ENCODE assay signal across 12 mouse cellular contexts in genomic region chr2:29647808-29648207, GRCm38 (mm10). TPM values are rescaled to one million over a fixed set of nuclear protein-coding genes. Genes with fewer than 3 reads are reported as not detected.
DNase-seq lines count a peak whose midpoint lies in the region; ATAC-seq and TF ChIP-seq lines count a peak whose summit lies in the region.
"Had no signal": no experiment of that assay in that cellular context is flagged by ENCODE, and none has a peak within 500 bp of the region (broad histone marks: within the 10 kb centered on the region; RNA-seq: fewer than 3 reads in every experiment).

No protein-coding gene starts in this region.

- no peak overlapping the region for H3K4me2 ChIP-seq in forebrain, embryonic 12.5 days
- no peak overlapping the region for H3K4me2 ChIP-seq in forebrain, embryonic 11.5 days (ENCODE audit: low read depth, low read length, severe bottlenecking)
- H3K4me2 ChIP-seq: liver, embryonic 11.5 days had no signal

- peaks cover 30% of the 10 kb centered on the region for H3K4me1 ChIP-seq in forebrain, embryonic 12.5 days
- peaks cover 9% of the 10 kb centered on the region; the same call in 1 of the 2 replicates for H3K4me1 ChIP-seq in forebrain, embryonic 11.5 days (replicated peaks; ENCODE audit: control insufficient read depth, insufficient read depth, low read length)

- 0 out of 2 replicates have a peak overlapping the region, but pooled peaks have one; percentile 19 for H3K27ac ChIP-seq in forebrain, embryonic 12.5 days
- no peak overlapping the region for H3K27ac ChIP-seq in forebrain, embryonic 11.5 days (ENCODE audit: low read depth, low read length)
- H3K27ac ChIP-seq in left cerebral cortex, adult 2 months: peak overlapping the region; percentile 64; the same call in 1 of the 2 replicates
- H3K27ac ChIP-seq: hindbrain, embryonic 10.5 days; kidney, postnatal 0 days had no signal

- ATAC-seq in forebrain, embryonic 12.5 days (ENCODE audit: low FRiP score): no peak
- no peak for ATAC-seq in forebrain, embryonic 11.5 days (replicated peaks; ENCODE audit: low FRiP score)
- ATAC-seq in erythroblast, adult 5-6 weeks (replicated peaks; ENCODE audit: low FRiP score, poor library complexity, severe bottlenecking): no peak

- DNase-seq in forebrain, embryonic 11.5 days (ENCODE audit: low spot score): no peak
- peak; percentile 47 for DNase-seq in lung, postnatal 10 days
- no peak for DNase-seq in lung, postnatal 14 days
- peak in 1 of 2 experiments; percentile 66 for DNase-seq in left cerebral cortex, adult 2 months (ENCODE audit: extremely low spot score in 1 of 2, low spot score in 2 of 2)
- peak; percentile 93 for DNase-seq in telencephalon, adult 2 months (ENCODE audit: low read depth, low spot score)
- no peak for DNase-seq in kidney, adult 11 months
- DNase-seq: gastrocnemius, postnatal 25 days had no signal

- no peaks in the 10 kb centered on the region for H3K27me3 ChIP-seq in forebrain, embryonic 12.5 days
- H3K27me3 ChIP-seq in forebrain, embryonic 11.5 days (ENCODE audit: control insufficient read depth, insufficient read depth, low read length): no peaks in the 10 kb centered on the region

- intact Hi-C loops in left cerebral cortex, adult 2 months (cut with DNase I): loop anchor here (2.0 to 5.0 kb wide), 2 partner anchors 27 to 64 kb away; no protein-coding TSS in a partner anchor

- 82% methylated on average over 7 of the region's 7 CpGs for WGBS in forebrain, embryonic 12.5 days
- 89% methylated on average over 7 of the region's 7 CpGs for whole genome bisulfite sequencing in forebrain, embryonic 11.5 days

- no peak overlapping the region for H3K4me3 ChIP-seq in forebrain, embryonic 12.5 days (replicated peaks)
- H3K4me3 ChIP-seq in forebrain, embryonic 11.5 days (ENCODE audit: low read depth, low read length): no peak overlapping the region
- H3K4me3 ChIP-seq in left cerebral cortex, adult 2 months: no peak overlapping the region
- H3K4me3 ChIP-seq: hindbrain, embryonic 10.5 days had no signal

- 0 out of 2 replicates have a peak, but pooled peaks cover 3% of the 10 kb centered on the region for H3K36me3 ChIP-seq in forebrain, embryonic 12.5 days (replicated peaks)
- no peaks in the 10 kb centered on the region for H3K36me3 ChIP-seq in forebrain, embryonic 11.5 days (ENCODE audit: control insufficient read depth, insufficient read depth, low read length)

- H3K9ac ChIP-seq in forebrain, embryonic 12.5 days: no peak overlapping the region
- H3K9ac ChIP-seq in forebrain, embryonic 11.5 days (ENCODE audit: low read length): no peak overlapping the region

- TF ChIP-seq CTCF in left cerebral cortex, adult 2 months (IDR thresholded peaks at IDR 0.05): no peak; the same call in 1 of the 2 replicates

- no peaks in the 10 kb centered on the region for H3K9me3 ChIP-seq in forebrain, embryonic 12.5 days
- H3K9me3 ChIP-seq in forebrain, embryonic 11.5 days (ENCODE audit: control insufficient read depth, low read length): no peaks in the 10 kb centered on the region
- H3K9me3 ChIP-seq: hindbrain, embryonic 10.5 days had no signal

RNA-seq across cellular contexts. Expression of gene Rapgef1, which starts 28.3 kb away (rescaled TPM):
- polyA plus RNA-seq in forebrain, embryonic 12.5 days (2016; fragmentation: Nextera tagmentation; extraction: Ambion mirVana): 22.3 and 24.0 TPM in 2 replicates
- 23.0 and 26.2 TPM in 2 replicates for polyA plus RNA-seq in forebrain, embryonic 11.5 days (2014; fragmentation: Nextera tagmentation; extraction: Ambion mirVana)
- 100 to 1,000 TPM; 102 to 108 TPM for total RNA-seq in left cerebral cortex, adult 2 months (2021)
- 7.5 and 8.5 TPM in 2 replicates for total RNA-seq in erythroblast, adult 5-6 weeks (2015; ENCODE audit: low replicate concordance)
- total RNA-seq in erythroblast, adult 5-6 weeks (2017; ENCODE audit: low replicate concordance): 7.3 and 13.0 TPM in 2 replicates

Comparison
In these comparisons a context has a peak if more than half of its experiments do, and no peak if none do; other contexts are left out.
1. DNase-seq: peak in lung, postnatal 10 days (single experiment) and telencephalon, adult 2 months (single experiment); none in forebrain, embryonic 11.5 days (single experiment), lung, postnatal 14 days (single experiment) and kidney, adult 11 months (single experiment).
2. RNA of gene Rapgef1, which starts 28.3 kb away (total RNA-seq): 102 to 108 TPM in left cerebral cortex, adult 2 months; 7.3 to 13.0 TPM in erythroblast, adult 5-6 weeks; every median in the first group is over 4 times any median in the second.